Mouse (Mus musculus) embryonic facial prominence, embryonic 13.5 days (tissue): ENCODE measurements around the gene Syngr1. TPM values are rescaled to one million over a fixed set of nuclear protein-coding genes. Genes with fewer than 3 reads are reported as not detected.
A peak's percentile ranks its signal among the peaks of the same experiment; 100 is the strongest.

Experiments
- ATAC-seq: fragments of 200-750 bp; cut with Nextera tagmentation; 2 replicates; pipeline ENCODE4 v1.8.0; 2017; ENCODE audit warnings: low read depth; ENCODE audit not compliant: insufficient number of reproducible peaks, insufficient read depth, low FRiP score, low TSS enrichment
- H3K27ac ChIP-seq: fragments of 300-500 bp; sonication (generic); 2 replicates; pipeline ENCODE4 v1.5.1; 2015; ENCODE audit warnings: moderate library complexity, mild to moderate bottlenecking, inconsistent platforms
- H3K27me3 ChIP-seq: fragments of 300-500 bp; sonication (generic); 2 replicates; pipeline ENCODE4 v1.6.1; 2015; ENCODE audit warnings: mild to moderate bottlenecking, inconsistent platforms
- H3K36me3 ChIP-seq: fragments of 300-500 bp; sonication (generic); 2 replicates; pipeline ENCODE4 v1.6.1; 2015; ENCODE audit warnings: mild to moderate bottlenecking, inconsistent platforms
- H3K4me1 ChIP-seq: fragments of 300-500 bp; sonication (generic); 2 replicates; pipeline ENCODE4 v1.6.1; 2015; ENCODE audit warnings: inconsistent platforms
- H3K4me2 ChIP-seq: fragments of 300-500 bp; sonication (generic); 2 replicates; pipeline ENCODE4 v1.6.1; 2015; ENCODE audit warnings: moderate library complexity, mild to moderate bottlenecking, inconsistent platforms
- H3K4me3 ChIP-seq: fragments of 300-500 bp; sonication (generic); 2 replicates; pipeline ENCODE4 v1.5.1; 2015; ENCODE audit warnings: mild to moderate bottlenecking, inconsistent platforms
- H3K9ac ChIP-seq: fragments of 300-500 bp; sonication (generic); 2 replicates; pipeline ENCODE4 v1.6.1; 2015; ENCODE audit warnings: mild to moderate bottlenecking, inconsistent platforms
- H3K9me3 ChIP-seq: fragments of 300-500 bp; sonication (generic); 2 replicates; pipeline ENCODE4 v1.6.1; 2016; ENCODE audit warnings: inconsistent platforms
- WGBS: fragments of 180-500 bp; shearing (Covaris S2); methylation state at CpG from one replicate; pipeline ENCODE4 v1.1.7; 2015; ENCODE audit warnings: mixed read lengths; 5-methylcytosine and 5-hydroxymethylcytosine counted together
- polyA plus RNA-seq: library from polyadenylated mRNA; unstranded; fragments of >200 nt; fragmentation: Nextera tagmentation; extraction: Ambion mirVana; gene quantifications from 2 replicates; pipeline ENCODE4 v1.2.1, GENCODE M21; 2015

The Syngr1 gene
- polyA plus RNA-seq, 1 experiment from 2014 or later, result 8.7 TPM

DNA sequence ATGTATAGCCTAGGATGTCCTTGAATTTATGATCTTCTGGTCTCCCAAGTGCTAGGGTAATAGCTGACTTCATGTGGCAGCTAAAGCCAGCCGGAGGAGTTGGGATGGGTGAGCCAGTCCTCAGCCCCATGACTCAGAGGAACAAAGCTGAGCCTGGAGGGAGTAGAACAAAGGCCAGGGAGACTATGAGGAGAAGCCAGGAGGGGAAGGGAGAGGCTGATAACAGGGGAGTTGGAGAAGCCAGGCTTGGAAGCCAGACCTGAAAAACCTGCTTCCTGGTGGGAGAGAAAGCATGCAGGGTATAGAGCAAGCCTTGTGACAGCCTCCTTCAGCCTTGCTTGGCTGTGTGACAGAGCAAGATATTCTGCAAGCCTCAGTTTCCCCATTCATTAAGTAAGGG is 4.5 kb downstream of the Syngr1 start:
- H3K36me3 ChIP-seq, result no peaks in the 10 kb centered on the region
- no peaks in the 10 kb centered on the region for H3K9me3 ChIP-seq
- WGBS, result 71% methylated on average over 1 of the region's 1 CpGs
- no peak overlapping the region for H3K4me3 ChIP-seq
- no peak overlapping the region for H3K4me2 ChIP-seq
- H3K9ac ChIP-seq, result no peak overlapping the region
- H3K27ac ChIP-seq, result no peak overlapping the region
- peaks cover 39% of the 10 kb centered on the region for H3K4me1 ChIP-seq
- no peak for ATAC-seq
- peaks cover 63% of the 10 kb centered on the region for H3K27me3 ChIP-seq

DNA sequence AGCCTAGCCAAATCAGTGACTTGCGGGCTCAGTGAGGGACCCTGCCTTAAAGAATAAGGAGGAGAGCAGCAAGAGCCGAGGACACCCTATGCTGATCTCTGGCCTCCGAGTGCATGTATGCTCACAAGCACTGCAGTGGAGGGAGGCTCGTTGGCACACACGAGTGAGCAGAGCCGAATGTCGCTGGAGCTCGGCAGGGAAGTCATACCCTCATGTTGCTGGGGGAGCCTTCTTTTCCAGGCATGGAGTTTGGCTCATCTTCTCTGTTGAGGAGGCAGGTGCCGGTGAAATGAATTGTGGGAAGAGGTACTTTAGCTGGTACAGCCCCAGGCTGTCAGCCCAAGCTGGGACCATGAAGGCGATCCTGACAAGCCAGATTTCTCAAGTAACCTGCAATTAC is 5.3 kb downstream of the Syngr1 start:
- no peak for ATAC-seq
- H3K4me1 ChIP-seq, result peaks cover 36% of the 10 kb centered on the region
- H3K9me3 ChIP-seq, result no peaks in the 10 kb centered on the region
- 56% methylated on average over 10 of the region's 10 CpGs for WGBS
- H3K36me3 ChIP-seq, result no peaks in the 10 kb centered on the region
- no peak overlapping the region for H3K4me3 ChIP-seq
- H3K9ac ChIP-seq, result no peak overlapping the region
- H3K27ac ChIP-seq, result no peak overlapping the region
- H3K27me3 ChIP-seq, result peaks cover 55% of the 10 kb centered on the region
- H3K4me2 ChIP-seq, result no peak overlapping the region

DNA sequence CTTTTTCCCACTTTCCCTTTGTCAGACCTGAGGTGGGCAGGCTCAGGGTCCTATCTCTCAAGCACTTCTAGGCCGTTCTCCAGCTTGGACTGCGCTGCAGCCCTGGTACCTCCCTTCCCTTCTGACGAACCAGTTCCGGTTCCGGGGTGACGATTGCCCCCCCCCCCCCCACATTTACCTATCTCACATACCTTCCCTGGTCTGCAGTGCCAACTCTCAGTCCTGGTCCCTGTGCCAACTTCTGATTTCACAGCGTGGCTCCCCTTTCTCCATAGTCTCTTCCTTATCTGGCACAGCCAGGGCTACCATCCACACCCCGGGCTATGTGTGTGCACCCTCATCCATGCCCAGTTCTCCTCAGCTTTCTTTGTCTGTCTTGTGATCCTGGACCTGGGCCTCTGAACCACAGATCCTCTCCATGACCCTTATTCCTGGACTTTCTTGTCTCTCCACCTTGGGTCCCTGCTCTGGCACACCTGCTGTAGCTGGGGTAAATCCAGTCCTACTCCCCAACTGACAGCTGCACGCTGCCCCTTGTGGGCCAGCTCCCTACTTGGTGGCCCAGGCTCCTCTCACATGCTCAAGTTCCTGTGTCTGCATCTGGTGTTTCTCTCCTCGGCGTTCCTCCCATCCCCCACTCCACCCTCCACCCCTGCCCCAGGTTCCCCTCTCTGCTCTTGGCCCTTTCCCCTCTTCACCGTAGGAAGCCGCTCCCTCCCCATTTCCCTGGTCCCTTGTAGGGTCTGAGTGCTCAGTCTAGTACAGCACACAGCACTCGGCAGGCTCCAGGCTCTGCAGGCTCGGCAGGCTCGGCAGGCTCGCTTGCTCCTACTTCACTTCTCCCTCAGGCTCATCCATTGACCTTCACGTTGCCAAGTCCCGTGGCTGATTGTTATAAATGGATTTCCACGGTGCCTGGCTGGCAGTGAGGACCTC is 6.1 kb downstream of the Syngr1 start:
- 22% methylated on average over 19 of the region's 20 CpGs for WGBS
- Histone ChIP-seq H3K9ac (peak overlapping the region; percentile 44; the same call in 1 of the 2 replicates), H3K4me1 (peaks cover 33% of the 10 kb centered on the region), H3K9me3 (no peaks in the 10 kb centered on the region), H3K36me3 (no peaks in the 10 kb centered on the region), H3K27ac (no peak overlapping the region), H3K27me3 (peaks cover 47% of the 10 kb centered on the region), H3K4me2 (peak overlapping the region; percentile 40), H3K4me3 (no peak overlapping the region)
- peak; percentile 60; the same call in 1 of the 2 replicates for ATAC-seq

DNA sequence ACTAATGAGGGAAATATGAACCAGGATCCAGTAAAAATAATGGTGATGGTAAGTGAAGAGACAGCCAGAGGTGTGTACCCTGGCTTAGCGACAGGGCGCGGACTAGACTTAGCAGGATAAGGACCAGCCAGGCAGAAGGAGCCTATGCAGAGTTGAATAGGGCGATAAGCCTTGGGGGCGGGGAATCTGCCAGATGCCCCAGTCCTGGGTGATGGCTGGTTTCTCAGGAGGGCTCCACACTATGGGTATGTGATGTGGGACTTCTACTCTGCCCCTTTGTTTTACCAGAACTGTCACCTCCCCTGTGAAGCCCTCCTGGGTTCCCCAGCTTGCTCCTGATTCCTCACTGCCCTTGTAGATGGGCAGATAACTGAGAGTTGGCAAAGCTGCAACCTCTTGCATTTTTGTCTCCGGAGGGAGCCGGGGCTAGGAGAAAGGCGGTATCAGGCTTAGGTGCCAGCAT is 6.9 kb downstream of the Syngr1 start:
- Histone ChIP-seq H3K9me3 (no peaks in the 10 kb centered on the region), H3K27me3 (peaks cover 38% of the 10 kb centered on the region), H3K36me3 (no peaks in the 10 kb centered on the region), H3K4me2 (0 out of 2 replicates have a peak overlapping the region, but pooled peaks have one; percentile 40), H3K4me3 (no peak overlapping the region), H3K4me1 (peaks cover 33% of the 10 kb centered on the region), H3K9ac (no peak overlapping the region), H3K27ac (no peak overlapping the region)
- ATAC-seq, result no peak
- WGBS, result 31% methylated on average over 8 of the region's 8 CpGs

DNA sequence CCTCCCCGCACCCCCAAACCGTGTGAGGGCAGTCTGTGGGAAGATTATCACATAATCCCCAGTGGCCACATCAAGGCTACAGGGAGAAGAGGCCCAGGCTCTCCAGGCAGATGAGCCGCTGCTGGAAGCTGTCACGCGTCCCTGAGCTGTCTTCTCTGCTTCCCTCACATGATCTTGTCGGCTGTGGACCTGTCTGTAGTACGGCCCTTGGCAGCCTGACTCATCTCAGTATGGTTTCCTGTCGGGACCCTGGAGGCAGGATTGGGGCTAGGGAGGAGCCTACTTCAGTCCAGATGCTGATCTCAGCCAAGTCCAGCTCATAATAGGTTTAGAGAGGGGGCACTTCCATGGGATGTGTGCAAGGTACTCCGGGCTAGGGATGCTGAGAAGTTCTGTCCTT is 7.7 kb downstream of the Syngr1 start:
- Histone ChIP-seq H3K4me1 (peaks cover 33% of the 10 kb centered on the region), H3K9ac (0 out of 2 replicates have a peak overlapping the region, but pooled peaks have one; percentile 21), H3K9me3 (no peaks in the 10 kb centered on the region), H3K27ac (no peak overlapping the region), H3K36me3 (no peaks in the 10 kb centered on the region), H3K4me2 (no peak overlapping the region), H3K27me3 (peaks cover 31% of the 10 kb centered on the region), H3K4me3 (no peak overlapping the region)
- 34% methylated on average over 9 of the region's 9 CpGs for WGBS
- no peak for ATAC-seq

DNA sequence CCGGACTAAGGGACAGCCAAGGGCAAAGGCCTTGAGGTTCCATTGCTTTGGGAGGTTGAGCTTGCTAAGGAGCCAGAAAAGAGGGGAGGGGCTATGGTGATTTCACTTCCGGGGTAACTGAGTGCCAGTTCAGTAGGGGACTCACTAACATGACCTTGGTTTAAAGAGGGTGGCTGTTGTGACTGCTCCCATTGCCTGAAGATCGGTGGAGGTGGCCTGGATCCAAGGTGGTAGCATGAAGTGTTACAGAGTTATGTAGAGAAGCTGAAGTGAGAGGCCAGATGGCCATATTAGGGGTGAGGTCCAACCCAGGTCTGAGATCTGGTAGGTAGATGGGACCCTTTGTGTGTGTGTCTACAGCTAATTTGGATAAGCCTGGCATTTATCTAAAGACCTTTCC is 8.3 kb downstream of the Syngr1 start:
- 80% methylated on average over 3 of the region's 3 CpGs for WGBS

DNA sequence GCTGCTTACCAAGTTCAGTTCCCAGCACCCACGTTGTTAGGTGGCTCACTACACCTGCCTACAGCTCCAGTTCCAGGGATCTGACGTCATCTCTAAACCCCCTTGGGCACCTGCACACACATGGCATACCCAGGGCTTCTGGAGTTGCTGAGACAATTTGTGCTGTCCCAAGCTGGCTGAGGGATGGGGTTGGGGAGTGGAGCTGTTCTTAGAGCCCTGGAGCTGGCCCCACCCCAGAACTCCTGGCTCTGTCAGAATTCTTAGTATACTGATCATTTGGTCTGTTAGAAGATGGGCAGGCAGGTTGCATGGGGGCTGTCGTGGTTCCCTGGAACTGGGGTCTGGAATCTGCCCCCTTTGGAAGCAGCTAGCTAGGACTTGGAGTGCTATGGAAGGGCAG is 9.1 kb downstream of the Syngr1 start:
- Histone ChIP-seq H3K4me2 (no peak overlapping the region), H3K27me3 (peaks cover 25% of the 10 kb centered on the region), H3K4me3 (no peak overlapping the region), H3K27ac (no peak overlapping the region), H3K36me3 (no peaks in the 10 kb centered on the region), H3K9ac (no peak overlapping the region), H3K4me1 (peaks cover 33% of the 10 kb centered on the region), H3K9me3 (no peaks in the 10 kb centered on the region)
- 68% methylated on average over 3 of the region's 3 CpGs for WGBS
- no peak for ATAC-seq

More for the DNA sequence above, 8.3 kb downstream of the Syngr1 start:
- no peaks in the 10 kb centered on the region for H3K9me3 ChIP-seq
- peaks cover 33% of the 10 kb centered on the region for H3K4me1 ChIP-seq
- H3K9ac ChIP-seq, result no peak overlapping the region
- no peak overlapping the region for H3K27ac ChIP-seq
- no peak overlapping the region for H3K4me2 ChIP-seq
- peaks cover 25% of the 10 kb centered on the region for H3K27me3 ChIP-seq
- no peak for ATAC-seq
- H3K4me3 ChIP-seq, result no peak overlapping the region
- H3K36me3 ChIP-seq, result no peaks in the 10 kb centered on the region

DNA sequence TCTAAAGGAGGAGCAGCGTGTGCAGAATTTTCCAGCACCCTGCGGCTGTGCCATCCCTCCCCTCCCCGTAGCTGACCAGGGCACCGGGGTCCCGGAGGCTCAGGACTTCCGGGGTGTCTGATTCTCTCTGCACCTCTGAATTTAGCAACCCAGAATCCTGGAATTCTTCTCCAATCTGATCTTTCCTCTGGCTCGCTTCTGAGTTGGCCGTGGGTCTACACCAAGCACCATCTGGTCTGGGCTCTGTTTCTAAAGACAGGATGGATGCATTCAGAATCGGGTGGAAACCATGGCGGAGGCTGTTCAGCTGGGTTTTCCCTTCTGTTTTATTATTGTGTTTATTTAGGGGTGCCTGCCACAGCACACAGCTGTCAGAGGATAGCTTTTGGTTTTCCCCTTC is 9.7 kb downstream of the Syngr1 start:
- no peak overlapping the region for H3K4me3 ChIP-seq
- H3K9ac ChIP-seq, result no peak overlapping the region
- 79% methylated on average over 10 of the region's 10 CpGs for WGBS
- no peaks in the 10 kb centered on the region for H3K36me3 ChIP-seq
- peaks cover 20% of the 10 kb centered on the region for H3K27me3 ChIP-seq
- H3K9me3 ChIP-seq, result no peaks in the 10 kb centered on the region
- no peak overlapping the region for H3K4me2 ChIP-seq
- no peak for ATAC-seq
- H3K27ac ChIP-seq, result no peak overlapping the region
- peaks cover 33% of the 10 kb centered on the region for H3K4me1 ChIP-seq

DNA sequence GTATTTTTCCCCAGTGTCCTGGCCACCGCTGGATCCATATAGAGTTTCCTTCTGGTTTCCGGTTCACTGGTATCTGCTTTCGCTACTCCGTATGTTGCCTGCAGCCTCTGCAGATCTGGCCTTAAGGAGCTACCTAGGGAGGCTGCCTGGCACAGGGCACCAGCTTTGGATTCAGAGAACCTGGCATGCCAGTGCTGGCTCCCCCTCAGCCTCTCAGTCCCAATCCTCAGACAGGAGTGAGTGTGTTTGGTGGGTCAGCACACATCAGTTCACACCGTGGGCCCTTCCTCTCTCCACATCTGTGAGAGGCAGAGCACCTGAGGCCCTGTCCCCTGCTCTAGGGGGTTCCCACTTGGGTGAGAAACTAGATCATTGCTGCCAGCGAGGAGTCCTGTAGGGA is 10.4 kb downstream of the Syngr1 start:
- H3K4me3 ChIP-seq, result no peak overlapping the region
- ATAC-seq, result no peak
- H3K4me2 ChIP-seq, result no peak overlapping the region
- no peaks in the 10 kb centered on the region for H3K9me3 ChIP-seq
- peaks cover 33% of the 10 kb centered on the region for H3K4me1 ChIP-seq
- H3K27ac ChIP-seq, result no peak overlapping the region
- peak overlapping the region; percentile 51; the same call in 1 of the 2 replicates for H3K9ac ChIP-seq
- H3K27me3 ChIP-seq, result peaks cover 15% of the 10 kb centered on the region
- WGBS, result 63% methylated on average over 6 of the region's 6 CpGs
- H3K36me3 ChIP-seq, result no peaks in the 10 kb centered on the region

DNA sequence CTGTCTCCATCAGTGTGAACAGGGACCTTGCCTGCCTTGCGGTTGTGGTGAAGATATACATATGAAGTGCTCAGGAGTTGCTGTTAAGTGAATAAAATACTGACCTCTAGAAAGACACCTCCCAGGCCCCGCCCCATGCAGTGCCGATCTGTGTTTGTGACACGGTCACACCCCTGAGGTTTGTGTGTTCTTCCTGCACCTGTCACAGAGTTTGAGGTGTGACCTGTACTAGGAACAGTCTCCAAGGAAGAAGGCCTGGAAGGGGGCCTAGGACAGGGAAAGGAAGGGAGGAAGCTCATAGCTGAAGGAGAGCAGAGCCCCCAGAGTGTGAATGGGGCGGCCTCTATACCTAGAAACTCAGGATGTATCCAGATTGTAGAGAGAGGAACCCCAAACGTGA is 11.4 kb downstream of the Syngr1 start:
- Histone ChIP-seq H3K27ac (no peak overlapping the region), H3K4me1 (peaks cover 24% of the 10 kb centered on the region), H3K9ac (no peak overlapping the region), H3K4me3 (no peak overlapping the region), H3K36me3 (no peaks in the 10 kb centered on the region), H3K4me2 (no peak overlapping the region), H3K27me3 (peaks cover 13% of the 10 kb centered on the region), H3K9me3 (no peaks in the 10 kb centered on the region)
- no peak for ATAC-seq
- WGBS, result 87% methylated on average over 6 of the region's 6 CpGs

DNA sequence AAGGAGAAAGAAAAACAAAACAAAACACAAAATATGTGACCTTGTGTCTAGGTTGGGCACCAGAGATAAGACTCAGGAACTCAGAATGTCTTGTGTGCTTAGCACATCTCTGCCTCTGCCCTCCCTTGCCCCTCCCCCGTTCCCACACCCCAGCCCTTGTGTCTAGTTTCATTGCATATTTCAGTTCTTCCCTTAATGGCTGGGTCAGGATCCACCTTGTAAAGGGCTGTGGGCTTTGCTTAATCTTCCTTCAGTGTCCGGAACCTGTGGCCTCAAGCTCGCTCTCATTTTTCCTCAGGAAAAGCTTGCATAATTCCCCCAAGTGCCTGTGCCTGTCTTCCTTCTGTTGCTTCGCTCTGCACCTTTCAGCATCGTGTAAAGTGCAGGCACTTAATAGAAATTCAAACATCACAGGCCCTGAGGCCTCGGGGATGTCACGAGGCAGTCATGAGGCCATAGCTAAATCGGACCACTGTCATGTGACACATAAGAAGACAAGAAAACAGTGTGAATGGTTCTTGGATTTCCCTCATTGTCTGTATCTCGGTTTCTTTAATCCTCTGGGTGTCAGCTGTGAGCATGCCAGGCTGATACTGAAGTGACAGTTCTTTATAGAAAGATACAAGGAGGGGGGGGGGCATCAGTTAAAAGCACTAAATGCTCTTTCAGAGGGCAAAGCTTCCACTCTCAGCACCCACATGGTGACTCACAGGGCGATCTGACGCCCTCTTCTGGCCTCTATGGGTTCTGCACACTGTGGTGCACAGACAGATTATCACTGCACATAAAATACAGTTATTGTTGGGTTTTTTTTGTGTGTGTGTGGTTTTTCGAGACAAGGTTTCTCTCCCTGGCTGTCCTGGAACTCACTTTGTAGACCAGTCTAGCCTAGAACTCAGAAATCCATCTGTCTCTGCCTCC is 14.6 kb downstream of the Syngr1 start:
- Histone ChIP-seq H3K4me1 (peaks cover 8% of the 10 kb centered on the region), H3K9me3 (no peaks in the 10 kb centered on the region), H3K4me3 (no peak overlapping the region), H3K4me2 (no peak overlapping the region), H3K27ac (no peak overlapping the region), H3K27me3 (no peaks in the 10 kb centered on the region), H3K9ac (no peak overlapping the region), H3K36me3 (no peaks in the 10 kb centered on the region)
- no peak; the same call in 1 of the 2 replicates for ATAC-seq
- WGBS, result 66% methylated on average over 12 of the region's 12 CpGs
